Mouse (Mus musculus) liver, embryonic 14.5 days (tissue): ENCODE data around the gene Aldh1l1.

Experiments used
- CTCF ChIP-seq: IDR thresholded peaks from 2 replicates; pipeline ENCODE4 v1.5.1; 2016; ENCODE audit warnings: antibody characterized with exemption, low read depth, control low read depth
- EP300 ChIP-seq: IDR thresholded peaks from 2 replicates; pipeline ENCODE4 v1.6.1; 2016; ENCODE audit warnings: antibody characterized with exemption, low read depth

DNA sequence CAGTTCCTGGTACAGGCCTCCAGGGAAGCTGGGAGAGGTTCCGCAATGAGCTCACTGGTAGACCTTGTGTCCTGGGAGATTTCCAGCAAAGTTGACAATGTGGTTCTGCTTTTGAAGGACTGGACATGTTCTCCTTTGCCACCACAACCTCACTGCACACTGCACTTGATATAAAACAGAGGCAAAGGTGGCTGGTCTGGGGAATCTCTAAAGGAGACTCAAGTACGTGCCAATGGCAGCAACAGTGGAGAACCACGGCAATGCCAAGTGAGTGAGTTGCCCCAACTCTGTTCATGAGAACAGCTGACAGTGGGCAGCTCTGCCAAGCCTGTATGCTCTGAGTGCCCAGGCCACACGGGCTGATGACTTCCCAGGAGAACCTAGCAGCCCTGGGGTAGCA, 53.0 kb downstream of the Aldh1l1 start:
- TF ChIP-seq CTCF = no peak
- TF ChIP-seq EP300 = no peak
